Mouse (Mus musculus): ENCODE measurements around the gene Astn2.

DNA sequence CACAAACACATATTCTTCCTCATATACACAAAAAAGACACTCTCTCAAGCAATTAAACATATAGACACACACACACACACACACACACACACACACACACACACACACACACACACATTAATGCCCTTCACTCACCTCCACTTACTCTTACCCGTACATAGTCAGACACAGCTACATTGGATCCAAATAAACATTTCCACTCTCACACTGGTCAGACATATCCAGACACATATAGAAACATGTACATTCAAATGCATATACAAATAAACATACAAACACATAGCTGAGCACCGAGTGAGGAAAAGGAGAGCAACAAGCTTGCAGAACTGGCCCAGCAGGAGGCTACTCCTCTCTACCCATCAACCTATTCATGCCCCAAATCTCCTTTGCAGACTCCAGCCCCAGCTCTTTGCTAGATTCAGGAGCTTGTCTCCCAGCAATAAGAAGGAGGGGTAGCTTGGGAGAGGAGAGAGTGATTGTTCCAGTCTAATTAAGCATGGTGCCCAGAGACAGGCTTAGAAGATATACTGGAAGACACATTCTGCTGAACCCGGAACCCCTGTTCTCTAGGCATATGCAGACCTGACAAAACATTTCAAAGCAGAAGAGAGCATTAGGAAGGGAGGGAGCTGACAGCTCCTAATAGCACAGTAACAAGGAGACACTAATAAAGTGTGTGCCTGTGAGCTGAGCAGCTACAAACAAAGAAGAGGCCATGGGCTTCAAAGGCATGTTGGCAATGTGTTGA lies 718.0 kb downstream of the Astn2 start:
- TF ChIP-seq MYC (IDR thresholded peaks at IDR 0.05; ENCODE audit: low read depth, low read length), result no peak
- no peak for TF ChIP-seq ZC3H11A (IDR thresholded peaks at IDR 0.05; ENCODE audit: low read depth, low read length)
- no peak for TF ChIP-seq EP300 (IDR thresholded peaks at IDR 0.05; ENCODE audit: low read depth in 1 of 2, low read length in 2 of 2)
- no peak for TF ChIP-seq POLR2A (IDR thresholded peaks at IDR 0.05; ENCODE audit: control insufficient read depth in 1 of 2, insufficient read depth in 1 of 2, low read depth in 1 of 2, low read length in 2 of 2, poor library complexity in 1 of 2)
- no peak for TF ChIP-seq MEF2A (IDR thresholded peaks at IDR 0.05; ENCODE audit: extremely low read depth, insufficient replicate concordance, low read depth, low read length, poor library complexity, severe bottlenecking)
- no peak for TF ChIP-seq CTCF (IDR thresholded peaks at IDR 0.05 in 2 of 3, conservative IDR thresholded peaks at IDR 0.05 in 1 of 3; ENCODE audit: control insufficient read depth in 1 of 3, insufficient read depth in 1 of 3, low read depth in 2 of 3, low read length in 3 of 3, poor library complexity in 1 of 3, severe bottlenecking in 1 of 3)
- no peak for TF ChIP-seq NRF1 (IDR thresholded peaks at IDR 0.05; ENCODE audit: insufficient read depth, low read depth, low read length, poor library complexity, severe bottlenecking)
- TF ChIP-seq USF1 (IDR thresholded peaks at IDR 0.05; ENCODE audit: low read depth, low read length), result no peak
- no peak for TF ChIP-seq CHD1 (IDR thresholded peaks at IDR 0.05; ENCODE audit: low read depth, low read length)
- no peak for TF ChIP-seq HCFC1 (IDR thresholded peaks at IDR 0.05; ENCODE audit: low read depth, low read length)
- no peak for TF ChIP-seq ETS1 (IDR thresholded peaks at IDR 0.05; ENCODE audit: low read depth, low read length)
- no peak for TF ChIP-seq ZNF384 (IDR thresholded peaks at IDR 0.05; ENCODE audit: low read depth, low read length)
- no peak for TF ChIP-seq E2F4 (IDR thresholded peaks at IDR 0.05; ENCODE audit: borderline replicate concordance, low read depth, low read length)

Data from MEL (cell line).